Mouse (Mus musculus) lung, postnatal 36 days (tissue): ENCODE results near the gene Mpg.

Experiments
- DNase-seq: peaks from one replicate; pipeline ENCODE4 v3.0.0; 2022; ENCODE audit warnings: mixed read lengths

Mpg gene

GRCm38 (mm10) chr11:32201922-32202685 lies 24.2 kb upstream of the Mpg start:
- no peak for DNase-seq

DNA sequence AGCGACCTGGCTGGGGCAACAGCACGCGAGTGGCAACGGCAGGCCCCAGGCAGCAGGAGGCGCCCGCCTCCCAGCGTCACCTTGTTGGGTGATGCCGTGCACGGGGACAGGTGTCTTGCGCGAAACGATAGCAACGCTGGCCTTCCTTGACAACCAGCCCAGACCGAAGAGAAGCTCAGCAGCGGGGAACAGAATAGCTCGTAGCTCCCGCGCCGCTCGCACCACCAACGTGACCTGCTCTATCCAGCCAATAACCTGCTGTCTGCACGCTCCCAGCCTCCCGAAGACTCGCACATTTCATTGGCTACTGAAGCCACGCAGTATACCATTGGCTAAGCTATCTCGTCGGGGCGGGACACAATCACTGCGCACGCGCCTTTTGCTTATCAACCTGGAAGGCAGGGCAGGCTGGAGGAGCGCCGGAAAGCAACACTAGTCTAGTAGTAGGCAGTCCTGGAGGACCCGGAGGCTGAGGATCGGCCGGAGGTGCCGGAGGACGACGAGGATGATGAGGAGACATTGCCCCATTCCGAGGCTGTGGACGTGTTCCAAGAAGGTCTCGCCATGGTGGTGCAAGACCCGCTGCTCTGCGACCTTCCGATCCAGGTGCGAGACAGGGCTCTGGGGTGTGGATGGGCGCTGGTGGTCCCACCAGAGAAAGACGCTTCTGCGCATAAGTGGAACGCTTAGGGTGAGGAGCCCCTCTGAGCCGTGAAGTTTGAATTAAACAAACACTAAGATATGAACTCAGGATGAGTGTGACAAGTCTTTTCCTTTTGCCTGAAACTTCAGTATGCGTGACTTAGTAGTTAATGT lies 21.0 kb upstream of the Mpg start, which contains the start of gene Snrnp25:
Snrnp25 (plus strand) TSS at position 358 of the 816 bp plus-strand sequence.
- DNase-seq, result peak; percentile 99

DNA sequence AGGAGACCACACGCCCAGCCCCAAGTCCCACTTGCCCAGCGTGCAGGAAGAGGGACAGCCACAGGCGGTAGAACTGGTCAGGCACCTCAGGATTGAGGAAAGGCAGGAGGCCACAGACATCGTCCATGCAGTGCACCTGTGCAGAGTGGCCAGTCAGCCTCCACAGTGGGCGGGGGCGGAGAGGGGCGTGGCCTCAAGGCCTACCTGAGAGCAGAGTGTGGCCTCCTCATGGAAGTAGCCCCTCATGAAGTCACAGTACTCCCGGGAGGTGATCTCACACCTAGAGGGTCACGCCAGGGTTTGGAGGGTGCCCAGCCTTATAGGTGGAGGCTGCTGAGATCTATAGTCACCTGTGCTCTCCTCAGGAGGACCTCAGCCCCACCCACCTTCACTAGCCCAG lies 15.7 kb upstream of the Mpg start:
- DNase-seq, result no peak

DNA sequence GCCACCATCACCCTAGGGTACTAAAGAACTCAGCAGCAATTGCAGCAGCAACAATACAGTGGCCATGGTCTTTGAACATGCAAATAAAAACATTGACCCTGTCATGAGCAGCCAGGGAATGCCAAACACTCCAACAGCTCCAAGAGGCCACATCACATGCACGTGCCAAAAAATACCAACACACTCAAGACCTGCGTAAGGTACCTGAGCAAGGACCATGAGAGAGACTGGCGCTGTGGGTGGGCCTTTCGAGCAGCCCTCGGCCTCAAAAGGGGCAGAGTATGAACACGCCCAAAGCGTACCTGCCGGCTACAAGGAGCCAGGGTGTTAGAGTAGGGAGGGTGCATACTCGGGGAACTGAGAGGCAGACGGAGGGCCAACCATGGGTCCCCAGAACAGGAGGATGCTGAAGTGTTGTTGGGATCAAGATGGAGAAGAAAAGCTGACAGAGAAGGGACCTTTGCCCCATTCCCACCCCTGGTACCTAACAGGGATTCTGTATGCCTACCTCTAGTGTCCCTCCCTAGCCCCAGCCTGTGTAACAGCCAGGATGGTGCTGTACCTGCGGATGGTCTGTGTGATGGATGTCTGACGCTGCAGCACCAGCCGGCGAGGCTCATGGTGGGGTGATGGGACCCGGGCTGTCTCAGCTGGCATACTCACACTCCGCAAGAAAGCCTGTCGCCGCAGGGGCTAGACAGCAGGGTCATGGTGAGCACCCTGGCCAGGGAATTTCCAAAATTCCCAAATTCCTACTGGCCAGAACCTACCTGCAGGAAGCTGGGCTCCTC lies 10.7 kb upstream of the Mpg start:
- DNase-seq, result peak; percentile 67

- peak; percentile 89 for DNase-seq
Observed at GRCm38 (mm10) chr11:32216851-32217250, 9.5 kb upstream of the Mpg start.

DNA sequence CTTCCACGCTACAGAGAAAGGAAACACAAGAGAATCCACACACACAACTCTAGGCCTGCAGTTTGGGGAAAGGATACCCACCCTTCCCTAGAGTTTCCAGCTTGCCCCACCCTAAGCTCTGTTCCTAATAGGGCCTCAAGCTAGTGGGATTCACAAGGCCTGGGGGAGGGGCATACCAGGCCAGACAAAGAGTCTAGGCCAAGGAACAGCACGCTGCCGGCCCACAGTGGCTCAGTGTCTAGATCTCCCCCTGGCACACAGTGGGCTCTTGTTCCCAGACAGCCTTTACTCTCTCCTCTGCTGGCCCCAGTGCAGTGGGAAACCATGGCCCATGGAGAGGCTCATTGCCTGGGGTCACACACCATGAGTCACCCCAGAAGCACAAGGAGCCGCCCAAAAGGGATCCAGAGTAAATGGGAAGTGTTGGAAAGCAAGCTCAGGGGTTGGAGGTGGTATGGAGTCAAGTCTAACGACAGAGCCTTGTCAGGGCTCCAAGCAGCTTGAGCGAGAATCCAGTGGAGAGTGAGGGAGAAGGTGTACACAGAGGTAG lies 7.7 kb upstream of the Mpg start:
- no peak for DNase-seq

- no peak for DNase-seq
Observed at GRCm38 (mm10) chr11:32219287-32219686, 7.0 kb upstream of the Mpg start.

GRCm38 (mm10) chr11:32220607-32221224 lies 5.6 kb upstream of the Mpg start:
- DNase-seq, result no peak

GRCm38 (mm10) chr11:32221225-32221950 lies 4.9 kb upstream of the Mpg start:
- DNase-seq, result peak; percentile 81

- peak; percentile 75 for DNase-seq
Observed at GRCm38 (mm10) chr11:32221951-32222409, 4.3 kb upstream of the Mpg start, which contains the start of gene Rhbdf1. Gene Rhbdf1 (minus strand): TSS chr11:32222300.

DNA sequence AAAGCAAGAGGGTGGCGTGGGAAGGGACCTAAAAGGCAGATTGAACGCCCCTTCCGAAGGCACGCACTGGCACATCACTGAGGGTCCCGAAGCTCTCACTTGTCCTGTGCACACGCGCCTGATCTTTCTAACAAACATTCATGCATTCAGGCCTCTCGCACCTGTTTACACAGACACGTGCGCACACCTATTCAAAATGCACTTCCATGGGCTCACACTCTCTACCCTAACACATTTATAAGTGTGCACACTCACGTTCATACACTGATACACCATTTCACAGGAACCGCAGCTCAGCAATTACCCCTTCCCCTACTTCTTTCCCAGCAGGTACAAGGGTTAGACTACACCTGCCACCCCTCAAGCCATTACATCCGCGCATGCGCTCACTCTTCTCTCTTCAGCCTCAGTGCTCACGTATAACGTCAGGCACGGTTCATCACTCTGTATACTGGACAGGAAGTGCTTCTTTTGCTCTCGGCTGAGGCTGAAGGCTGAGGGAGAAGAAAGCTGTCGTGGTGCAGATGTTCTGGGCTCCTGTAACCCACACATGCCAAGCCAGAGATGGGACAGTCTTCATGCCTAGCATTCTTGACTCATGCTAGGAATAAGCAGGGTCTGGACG lies 3.6 kb upstream of the Mpg start:
- DNase-seq, result no peak

DNA sequence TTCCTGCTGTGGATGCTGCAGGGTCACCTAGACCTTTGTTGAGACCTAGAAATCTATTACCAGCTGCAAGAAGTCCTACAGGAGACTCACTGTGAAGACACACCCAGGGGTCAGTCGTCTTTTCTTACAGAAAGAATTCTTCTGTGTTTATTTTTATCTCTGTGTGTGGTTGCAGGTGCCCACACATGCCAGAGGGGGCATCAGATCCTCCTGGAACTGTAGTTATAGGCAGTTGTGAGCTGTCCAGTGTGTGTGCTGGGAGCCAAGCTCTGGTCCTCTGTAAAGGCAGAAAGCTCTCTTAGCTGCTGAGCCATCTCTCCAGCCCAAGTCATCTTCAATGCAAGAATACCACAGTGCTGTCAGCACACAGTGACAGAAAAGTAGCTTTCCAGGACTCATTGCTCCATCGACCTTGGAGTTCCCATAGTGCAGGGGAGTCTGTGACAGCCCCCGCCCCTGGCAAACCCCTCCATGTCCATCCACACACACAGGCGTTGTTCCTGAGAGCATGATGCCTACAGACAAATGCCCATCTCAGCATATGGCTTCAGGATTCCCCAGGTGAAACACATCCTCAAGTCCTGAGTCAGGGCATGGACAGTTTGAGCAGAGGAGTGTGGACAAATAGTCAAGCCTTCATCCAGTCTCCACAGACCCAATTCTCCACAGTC lies 2.9 kb upstream of the Mpg start:
- DNase-seq, result no peak

DNA sequence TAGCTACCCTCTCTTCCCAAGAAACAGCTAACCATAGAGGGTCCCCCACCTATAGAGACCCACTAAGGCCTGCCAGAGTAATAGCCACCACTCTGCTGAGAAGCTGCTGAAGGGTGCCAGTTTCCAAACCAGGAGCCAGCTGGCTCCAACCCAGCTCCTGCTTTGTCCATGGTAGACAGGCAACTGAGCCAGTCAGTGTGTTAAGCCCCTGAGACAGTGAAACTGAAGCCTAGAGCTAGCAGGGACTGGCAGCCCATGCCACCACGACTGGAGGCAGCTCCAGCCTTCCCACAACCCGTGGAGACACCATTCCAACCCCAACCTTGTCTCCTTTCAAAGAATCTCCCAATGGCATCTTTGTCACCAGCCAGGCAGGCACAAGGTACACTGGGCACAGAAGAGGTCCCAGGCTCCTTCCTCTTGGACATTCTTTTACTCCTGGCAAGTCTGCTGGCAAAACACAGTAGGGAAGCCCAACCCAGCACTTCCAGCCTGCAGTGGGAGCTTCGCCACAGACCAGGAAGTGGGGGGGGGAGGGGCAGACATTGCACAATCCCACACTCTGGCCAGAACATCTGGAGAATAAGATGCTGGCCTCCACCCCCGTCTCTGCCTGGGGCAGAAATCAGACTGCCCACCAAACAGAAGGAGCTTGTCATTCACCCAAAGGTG lies 1.7 kb upstream of the Mpg start:
- DNase-seq, result peak; percentile 97

GRCm38 (mm10) chr11:32225222-32226104 lies 842 bp upstream of the Mpg start:
- DNase-seq, result peak; percentile 39

GRCm38 (mm10) chr11:32227041-32227440 lies 736 bp downstream of the Mpg start:
- DNase-seq, result no peak

DNA sequence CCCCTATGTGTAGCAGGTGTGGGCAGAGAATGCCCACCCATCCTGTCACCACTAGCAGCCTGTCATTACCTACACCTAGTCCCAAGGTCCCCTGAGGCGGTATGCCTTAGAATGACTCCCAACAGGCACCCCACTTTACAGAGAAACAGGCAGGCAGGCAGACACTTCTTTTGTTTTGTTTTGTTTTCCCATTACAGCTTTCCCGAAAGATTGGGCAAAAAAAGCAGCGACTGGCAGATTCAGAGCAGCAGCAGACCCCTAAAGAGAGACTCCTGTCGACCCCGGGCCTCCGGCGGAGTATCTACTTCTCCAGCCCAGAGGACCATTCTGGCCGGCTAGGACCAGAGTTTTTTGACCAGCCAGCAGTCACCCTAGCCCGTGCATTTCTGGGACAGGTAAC lies 1.2 kb downstream of the Mpg start:
- no peak for DNase-seq

- DNase-seq, result no peak
Observed at GRCm38 (mm10) chr11:32228292-32228845, 2.1 kb downstream of the Mpg start.

DNA sequence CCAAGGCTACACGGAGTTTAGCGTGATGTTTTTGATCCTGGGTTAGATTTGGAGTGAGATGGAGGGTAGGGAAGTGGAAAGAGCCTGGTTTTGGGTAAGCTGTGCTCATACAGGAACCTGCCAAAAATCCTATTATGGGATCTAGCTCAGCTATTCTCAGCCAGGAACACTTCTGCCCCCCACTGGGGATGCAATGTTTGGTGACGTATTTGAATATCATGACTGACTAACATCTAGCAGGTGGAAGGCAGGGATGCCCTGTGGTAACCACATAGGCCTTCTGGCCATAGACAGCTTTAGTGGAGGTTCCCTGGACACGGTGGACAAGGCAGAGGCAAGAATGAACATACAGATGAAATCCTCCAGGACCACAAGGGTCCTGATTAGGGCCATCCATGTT lies 3.9 kb downstream of the Mpg start:
- peak; percentile 53 for DNase-seq
